Mouse (Mus musculus): ENCODE results near the gene Ccdc34.

The Ccdc34 gene

DNA sequence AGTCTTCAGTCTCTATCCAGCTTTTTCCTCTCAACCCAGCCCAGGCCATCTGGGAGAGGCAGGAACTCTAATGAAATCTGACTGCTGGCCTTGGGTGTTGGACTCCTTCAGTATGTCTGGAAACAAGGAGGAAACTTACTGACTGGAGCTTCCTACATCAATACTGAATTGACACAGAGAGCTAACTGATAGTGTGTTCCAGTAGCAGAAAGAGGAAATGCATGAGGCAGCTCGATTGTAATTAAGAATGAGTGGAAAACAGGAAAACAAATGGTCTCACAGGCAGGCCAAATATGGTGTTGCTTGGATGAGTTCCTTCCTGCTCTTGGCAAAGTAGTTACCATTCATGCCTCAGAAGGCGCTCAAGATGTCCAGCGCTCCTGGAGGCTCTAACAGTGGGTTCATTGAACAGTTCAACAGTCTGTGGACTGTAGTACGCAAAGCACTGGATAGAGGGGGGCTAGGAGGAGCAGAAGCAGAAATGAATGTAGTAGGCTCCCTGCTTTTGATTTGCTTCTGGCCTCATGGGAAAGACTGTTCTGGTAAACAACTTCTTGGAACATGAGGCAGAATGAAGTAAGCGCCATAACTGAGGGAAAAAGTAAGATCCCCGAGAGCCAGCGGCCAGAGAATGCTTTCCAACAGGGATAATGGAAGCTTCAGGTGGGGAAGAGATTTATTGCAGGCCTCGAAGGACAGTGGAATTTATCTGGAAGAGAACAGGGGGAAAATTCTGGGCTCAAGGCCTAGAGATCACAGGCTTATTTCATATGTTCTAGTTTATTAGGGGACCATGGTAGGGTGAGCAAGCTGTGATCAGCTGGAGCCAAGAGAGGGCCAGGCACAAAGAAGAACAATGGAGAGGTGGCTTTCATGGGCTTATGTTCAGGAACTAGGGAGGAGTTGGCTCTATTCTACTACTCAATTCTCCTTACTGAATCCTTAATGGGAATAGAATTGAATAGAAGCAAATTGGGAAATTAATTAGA lies 193.2 kb downstream of the Ccdc34 start:
- DNase-seq (ENCODE audit: low read depth, low spot score) = peak; percentile 40

- no peak for DNase-seq (ENCODE audit: low read depth, low spot score)
Measured at GRCm38 (mm10) chr2:110214278-110214677, 196.7 kb downstream of the Ccdc34 start.

GRCm38 (mm10) chr2:110214991-110215684 lies 197.5 kb downstream of the Ccdc34 start:
- no peak for DNase-seq (ENCODE audit: low read depth, low spot score)

DNA sequence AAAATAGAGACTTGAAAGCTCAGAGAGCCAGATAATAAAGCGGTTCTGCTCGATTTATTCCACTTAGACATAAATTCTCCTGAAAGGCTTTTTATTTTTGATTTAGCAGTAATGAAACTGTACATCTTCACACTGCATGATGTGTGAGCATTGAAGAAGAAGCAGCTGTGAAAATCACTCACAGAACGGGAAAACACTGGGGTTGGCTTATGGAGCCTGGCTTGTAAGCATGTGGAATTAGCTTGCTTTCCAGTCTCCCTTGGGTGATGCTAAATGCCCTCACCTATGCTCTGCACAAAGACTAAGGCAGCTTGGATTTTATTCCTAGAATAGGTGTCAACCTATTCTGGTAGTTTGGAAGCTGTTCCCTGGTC lies 198.1 kb downstream of the Ccdc34 start:
- DNase-seq (ENCODE audit: low read depth, low spot score) = no peak

- DNase-seq (ENCODE audit: low read depth, low spot score) = no peak
Measured at GRCm38 (mm10) chr2:110220492-110220891, 202.9 kb downstream of the Ccdc34 start.

GRCm38 (mm10) chr2:110222793-110223192 lies 205.2 kb downstream of the Ccdc34 start:
- DNase-seq (ENCODE audit: low read depth, low spot score) = no peak

Measured in brain, embryonic 18.5 days (tissue).